Mouse (Mus musculus) liver, embryonic 13.5 days (tissue): ENCODE results near the gene Lhx1. TPM values are rescaled to one million over a fixed set of nuclear protein-coding genes. Genes with fewer than 3 reads are reported as not detected.
A peak's percentile ranks its signal among the peaks of the same experiment; 100 is the strongest.

ENCODE experiments used
- ATAC-seq: fragments of 200-750 bp; cut with Nextera tagmentation; 2 replicates; pipeline ENCODE4 v1.8.0; 2017; ENCODE audit warnings: low read depth, mild to moderate bottlenecking, moderate number of reproducible peaks, moderate library complexity
- DNase-seq: peaks from one replicate; pipeline ENCODE4 v3.0.0; 2022
- H3K27ac ChIP-seq: fragments of 300-500 bp; sonication (generic); 2 replicates; pipeline ENCODE4 v1.5.1; 2015; ENCODE audit warnings: moderate library complexity, mild to moderate bottlenecking, inconsistent platforms
- H3K27me3 ChIP-seq: fragments of 300-500 bp; sonication (generic); 2 replicates; pipeline ENCODE4 v1.6.1; 2015; ENCODE audit warnings: mild to moderate bottlenecking, inconsistent platforms
- H3K36me3 ChIP-seq: fragments of 300-500 bp; sonication (generic); 2 replicates; pipeline ENCODE4 v1.6.1; 2015; ENCODE audit warnings: mild to moderate bottlenecking, inconsistent platforms
- H3K4me1 ChIP-seq: fragments of 300-500 bp; sonication (generic); replicated peaks from 2 replicates; pipeline ENCODE4 v1.6.1; 2015; ENCODE audit warnings: inconsistent platforms
- H3K4me2 ChIP-seq: fragments of 300-500 bp; sonication (generic); 2 replicates; pipeline ENCODE4 v1.6.1; 2015; ENCODE audit warnings: inconsistent platforms, mild to moderate bottlenecking, moderate library complexity
- H3K4me3 ChIP-seq: fragments of 300-500 bp; sonication (generic); replicated peaks from 2 replicates; pipeline ENCODE4 v1.5.1; 2015; ENCODE audit warnings: mild to moderate bottlenecking, inconsistent platforms
- H3K9ac ChIP-seq: fragments of 300-500 bp; sonication (generic); 2 replicates; pipeline ENCODE4 v1.6.1; 2015; ENCODE audit warnings: mild to moderate bottlenecking, inconsistent platforms
- H3K9me3 ChIP-seq: fragments of 300-500 bp; sonication (generic); replicated peaks from 2 replicates; pipeline ENCODE4 v1.6.1; 2016; ENCODE audit warnings: inconsistent platforms
- WGBS: fragments of 180-500 bp; shearing (Covaris S2); methylation state at CpG from one replicate; pipeline ENCODE4 v1.1.7; 2015; ENCODE audit not compliant: insufficient replicate concordance; 5-methylcytosine and 5-hydroxymethylcytosine counted together
- polyA plus RNA-seq: library from polyadenylated mRNA; unstranded; fragments of >200 nt; fragmentation: Nextera tagmentation; extraction: Ambion mirVana; gene quantifications from 2 replicates; pipeline ENCODE4 v1.2.1, GENCODE M21; 2015

Lhx1 gene
- polyA plus RNA-seq, 1 experiment from 2014 or later, result 0.05 TPM

DNA sequence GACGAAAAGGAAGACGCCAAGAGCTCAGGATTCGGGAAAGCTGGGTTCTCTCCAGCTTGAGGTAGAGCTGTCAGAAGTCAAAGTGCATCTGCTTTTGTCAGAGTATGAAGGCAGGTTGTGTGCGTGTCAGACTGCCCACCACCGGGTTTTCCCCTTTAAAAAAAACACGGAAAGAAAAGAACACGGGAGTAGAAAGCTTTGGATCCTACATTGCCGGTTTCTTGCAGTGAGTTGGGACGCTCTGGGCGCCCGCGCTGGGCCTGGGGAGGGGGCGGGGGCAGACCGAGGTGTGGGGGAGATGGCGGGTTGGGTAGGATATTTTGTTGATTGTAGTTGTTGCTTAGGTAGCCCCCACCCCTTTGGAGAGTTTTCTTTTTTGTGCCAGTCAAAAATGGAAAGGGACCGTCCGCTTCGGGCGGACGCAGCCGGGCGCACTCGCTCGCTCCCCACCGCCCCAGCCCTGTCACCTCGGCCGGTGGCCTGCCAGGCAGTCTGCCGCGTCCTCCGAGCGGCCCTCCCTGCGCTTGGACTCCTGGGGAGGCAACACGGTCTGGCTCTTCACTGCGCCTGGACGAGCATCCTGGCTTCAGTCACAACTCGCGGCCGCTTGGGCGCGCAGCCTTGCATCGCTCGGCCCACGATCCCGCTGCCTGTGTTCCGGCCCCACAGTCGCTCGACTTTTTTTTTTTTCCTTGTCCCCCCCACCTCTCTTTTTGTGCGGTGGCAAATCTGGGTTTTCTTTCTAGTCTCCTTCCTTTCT, 644 bp downstream of the Lhx1 start:
- no peaks in the 10 kb centered on the region for H3K36me3 ChIP-seq

DNA sequence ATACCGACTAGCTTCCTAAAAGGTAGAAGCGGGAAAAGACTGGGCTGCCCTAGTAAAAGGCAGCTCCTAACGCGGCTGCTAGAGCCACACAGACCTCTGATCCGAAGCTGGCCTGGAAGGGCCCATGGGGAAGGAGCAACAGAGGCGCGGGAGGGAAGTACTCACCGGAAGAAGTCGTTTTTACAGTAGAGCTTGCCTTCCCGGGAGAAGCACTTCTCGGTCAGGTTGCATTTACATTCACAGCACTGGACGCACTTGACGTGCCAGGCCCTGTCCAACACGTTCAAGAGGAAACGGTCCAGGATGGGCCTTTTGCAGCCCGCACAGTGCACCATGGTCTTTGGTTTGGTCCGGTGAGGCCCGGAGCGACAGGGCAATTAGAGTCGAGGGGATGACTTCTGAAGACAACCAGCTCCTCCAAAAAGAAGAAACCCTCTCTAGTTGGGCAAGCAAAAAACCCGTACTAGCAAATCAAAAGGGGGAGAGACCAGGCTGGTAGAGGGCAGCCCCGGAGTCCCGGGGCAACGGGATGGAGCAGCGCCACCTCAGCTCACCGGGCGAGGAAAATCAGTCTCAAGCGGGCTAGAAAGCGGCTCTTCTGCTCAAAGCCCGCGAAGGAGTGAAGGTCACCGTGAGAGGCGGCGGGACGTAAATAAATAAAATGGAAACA, 1.4 kb downstream of the Lhx1 start:
- Histone ChIP-seq H3K27ac (no peak overlapping the region), H3K4me1 (peaks cover 23% of the 10 kb centered on the region), H3K9me3 (no peaks in the 10 kb centered on the region), H3K4me2 (peak overlapping the region; percentile 64; the same call in 1 of the 2 replicates), H3K36me3 (no peaks in the 10 kb centered on the region), H3K4me3 (peak overlapping the region; percentile 48; the same call in 1 of the 2 replicates), H3K27me3 (peaks cover 100% of the 10 kb centered on the region), H3K9ac (no peak overlapping the region)
- DNase-seq, result no peak
- ATAC-seq, result no peak
- WGBS, result 2% methylated on average over 35 of the region's 35 CpGs

More for the DNA sequence above, 644 bp downstream of the Lhx1 start:
- no peak overlapping the region for H3K27ac ChIP-seq
- no peaks in the 10 kb centered on the region for H3K9me3 ChIP-seq
- H3K4me2 ChIP-seq, result peak overlapping the region; percentile 64
- peak overlapping the region; percentile 48 for H3K4me3 ChIP-seq
- peaks cover 23% of the 10 kb centered on the region for H3K4me1 ChIP-seq
- WGBS, result 2% methylated on average over 48 of the region's 48 CpGs
- H3K9ac ChIP-seq, result no peak overlapping the region
- ATAC-seq (no peak), DNase-seq (no peak)
- H3K27me3 ChIP-seq, result peaks cover 100% of the 10 kb centered on the region

DNA sequence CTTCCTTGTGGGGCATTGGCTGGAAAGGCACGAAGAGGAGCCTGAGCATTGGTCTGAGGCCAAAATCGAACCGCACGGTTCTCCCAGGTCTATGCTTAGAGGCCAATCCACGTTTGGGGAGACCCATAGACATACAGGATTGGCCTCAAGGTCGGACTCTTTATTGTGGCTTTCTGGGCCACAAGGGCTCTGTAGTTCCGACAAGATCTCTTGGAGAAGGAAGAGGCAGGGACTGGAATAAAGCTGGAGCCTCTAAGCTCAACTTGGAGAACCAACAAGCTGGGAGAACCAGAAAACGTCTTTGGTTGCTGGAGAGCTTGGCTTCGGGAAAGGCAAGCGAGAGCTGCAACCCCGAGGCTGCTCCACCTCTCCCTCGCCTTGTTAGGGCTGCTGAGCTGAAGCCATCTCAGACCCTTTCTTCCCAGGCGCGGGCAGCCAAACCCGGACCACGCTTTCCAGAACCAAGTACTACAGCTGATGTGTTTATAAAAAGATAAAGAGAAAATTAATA, 2.0 kb downstream of the Lhx1 start:
- no peak for DNase-seq
- Histone ChIP-seq H3K9me3 (no peaks in the 10 kb centered on the region), H3K4me3 (no peak overlapping the region), H3K27me3 (peaks cover 100% of the 10 kb centered on the region), H3K4me2 (no peak overlapping the region), H3K9ac (no peak overlapping the region), H3K27ac (no peak overlapping the region), H3K36me3 (no peaks in the 10 kb centered on the region), H3K4me1 (peaks cover 23% of the 10 kb centered on the region)
- ATAC-seq, result no peak
- WGBS, result 2% methylated on average over 16 of the region's 16 CpGs

DNA sequence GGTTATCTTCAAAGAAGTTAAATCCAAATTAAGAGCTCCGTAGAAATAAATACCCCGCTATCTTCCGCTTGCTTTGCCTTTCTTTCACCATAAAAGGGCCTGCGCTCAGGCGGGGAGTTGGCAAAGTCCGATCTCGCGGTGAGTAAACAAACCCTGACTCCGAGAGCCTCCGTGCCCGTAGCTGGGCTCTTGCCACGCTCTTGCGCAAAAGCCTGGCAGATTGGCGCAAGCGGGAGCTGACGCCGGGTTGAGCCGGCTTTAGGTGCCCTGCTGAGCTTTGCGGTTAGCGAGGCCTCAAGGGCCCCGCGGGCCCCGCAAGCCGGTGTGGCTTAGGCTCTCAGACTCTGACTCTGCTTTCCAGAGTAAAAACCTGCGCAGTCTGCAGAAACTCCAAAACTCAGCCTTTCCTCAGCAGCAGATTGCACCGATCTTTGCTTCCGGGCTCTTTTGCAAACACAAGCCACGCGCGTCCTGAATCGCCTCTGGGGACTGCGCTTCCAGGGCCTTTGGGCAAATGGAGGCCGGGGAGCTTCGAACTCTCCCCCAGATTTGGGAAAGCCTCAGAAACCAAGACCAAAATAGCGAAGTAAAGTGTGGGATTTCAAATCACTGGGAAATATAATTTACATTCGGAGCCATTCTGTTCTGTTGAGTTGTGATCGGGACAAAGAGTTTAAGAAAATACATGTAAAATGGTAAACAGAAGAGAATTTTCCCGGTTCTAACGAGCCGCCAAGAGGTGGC, 2.6 kb downstream of the Lhx1 start:
- no peaks in the 10 kb centered on the region for H3K36me3 ChIP-seq
- no peaks in the 10 kb centered on the region for H3K9me3 ChIP-seq
- DNase-seq (no peak), ATAC-seq (no peak)
- H3K27me3 ChIP-seq, result peaks cover 97% of the 10 kb centered on the region
- peak overlapping the region; percentile 49 for H3K4me2 ChIP-seq
- no peak overlapping the region for H3K9ac ChIP-seq
- peaks cover 23% of the 10 kb centered on the region for H3K4me1 ChIP-seq
- H3K4me3 ChIP-seq, result peak overlapping the region; percentile 26
- WGBS, result 2% methylated on average over 40 of the region's 40 CpGs
- H3K27ac ChIP-seq, result no peak overlapping the region

DNA sequence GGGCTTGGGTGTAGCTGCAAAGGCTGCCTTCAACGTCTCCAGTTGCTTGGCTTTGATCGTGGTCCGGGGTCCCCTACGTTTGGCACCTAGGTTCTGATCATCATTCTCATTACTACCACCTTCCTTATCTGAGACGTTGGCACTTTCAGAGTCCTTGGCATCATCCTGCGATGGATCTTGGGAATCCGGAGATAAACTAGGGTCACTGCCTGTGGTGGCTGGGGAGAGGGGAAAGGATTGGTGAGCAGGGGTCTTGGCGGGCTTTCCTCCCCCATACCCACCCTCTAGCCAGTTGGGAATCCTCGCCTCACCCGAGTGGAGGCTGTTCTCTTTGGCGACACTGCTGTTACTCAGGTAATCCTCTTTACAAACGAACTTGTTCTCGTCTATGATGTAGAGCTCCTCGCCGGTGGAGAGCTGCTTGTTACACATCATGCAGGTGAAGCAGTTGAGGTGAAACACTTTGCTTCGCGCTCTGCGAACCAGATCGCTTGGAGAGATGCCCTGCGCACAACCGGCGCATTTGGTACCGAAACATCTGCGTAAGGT, 3.5 kb downstream of the Lhx1 start:
- Histone ChIP-seq H3K9ac (no peak overlapping the region), H3K4me2 (peak overlapping the region; percentile 49; the same call in 1 of the 2 replicates), H3K27ac (no peak overlapping the region), H3K27me3 (peaks cover 97% of the 10 kb centered on the region), H3K36me3 (no peaks in the 10 kb centered on the region), H3K4me1 (peaks cover 23% of the 10 kb centered on the region), H3K9me3 (no peaks in the 10 kb centered on the region), H3K4me3 (no peak overlapping the region)
- DNase-seq, result no peak
- 17% methylated on average over 24 of the region's 24 CpGs for WGBS
- no peak for ATAC-seq

DNA sequence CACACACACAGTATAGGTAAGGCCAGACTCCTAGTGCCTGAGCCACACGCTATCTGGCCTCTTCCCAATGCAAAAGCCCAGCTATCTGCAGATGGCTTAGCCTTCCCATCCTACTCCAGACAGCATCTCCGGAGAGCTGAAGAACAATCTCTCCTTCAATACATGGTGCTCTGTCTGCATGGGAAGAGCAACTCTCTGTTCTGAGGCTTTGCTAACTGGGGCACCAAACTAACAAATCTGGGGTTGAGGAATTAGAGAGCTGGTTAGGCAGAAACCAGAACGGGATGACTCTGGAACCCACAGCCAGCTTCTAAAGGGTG, 4.3 kb downstream of the Lhx1 start:
- Histone ChIP-seq H3K4me2 (no peak overlapping the region), H3K9me3 (no peaks in the 10 kb centered on the region), H3K4me1 (peaks cover 20% of the 10 kb centered on the region), H3K9ac (no peak overlapping the region), H3K4me3 (no peak overlapping the region), H3K36me3 (no peaks in the 10 kb centered on the region), H3K27me3 (peaks cover 97% of the 10 kb centered on the region), H3K27ac (no peak overlapping the region)
- WGBS, result 35% methylated on average over 3 of the region's 3 CpGs
- DNase-seq (no peak), ATAC-seq (no peak)

DNA sequence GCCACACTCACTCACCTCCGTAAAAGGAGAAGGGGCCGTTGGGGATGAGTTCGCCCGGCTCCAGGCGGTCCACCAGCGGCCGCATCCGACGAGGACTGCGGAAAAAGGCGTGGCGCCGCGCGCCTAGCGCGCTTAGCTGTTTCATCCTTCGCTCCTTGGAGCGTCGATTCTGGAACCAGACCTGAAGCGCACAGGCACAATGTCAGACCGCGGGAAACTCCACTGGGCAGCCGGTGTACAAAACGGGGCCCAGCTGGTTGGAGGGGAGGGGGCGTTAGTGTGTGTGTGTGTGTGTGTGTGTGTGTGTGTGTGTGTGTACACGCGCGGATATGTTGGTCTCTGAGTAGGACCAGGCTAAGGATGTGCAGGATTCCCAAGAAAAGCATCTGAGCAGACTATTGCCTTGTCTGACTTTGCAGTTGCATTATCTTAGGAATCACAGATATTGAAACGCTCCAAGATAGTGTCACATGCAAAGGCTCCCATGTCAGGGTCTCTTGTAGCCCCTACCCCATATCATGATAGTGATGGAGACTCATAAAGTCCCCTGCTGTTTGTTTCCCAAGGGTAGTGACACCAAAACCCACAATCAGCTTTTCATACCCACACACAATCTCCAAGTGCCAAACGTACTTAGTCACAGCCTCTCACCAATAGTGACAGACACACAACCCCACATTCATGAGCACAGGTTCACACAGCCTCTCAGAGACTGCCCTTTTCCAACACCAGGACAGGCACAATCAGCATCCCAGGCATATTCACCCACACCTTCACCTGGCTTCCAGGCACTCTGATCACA, 4.9 kb downstream of the Lhx1 start:
- Histone ChIP-seq H3K36me3 (no peaks in the 10 kb centered on the region), H3K9ac (no peak overlapping the region), H3K27ac (no peak overlapping the region), H3K27me3 (peaks cover 97% of the 10 kb centered on the region), H3K9me3 (no peaks in the 10 kb centered on the region), H3K4me2 (no peak overlapping the region), H3K4me3 (no peak overlapping the region), H3K4me1 (peaks cover 15% of the 10 kb centered on the region)
- no peak for ATAC-seq
- WGBS, result 11% methylated on average over 31 of the region's 31 CpGs
- DNase-seq, result no peak

DNA sequence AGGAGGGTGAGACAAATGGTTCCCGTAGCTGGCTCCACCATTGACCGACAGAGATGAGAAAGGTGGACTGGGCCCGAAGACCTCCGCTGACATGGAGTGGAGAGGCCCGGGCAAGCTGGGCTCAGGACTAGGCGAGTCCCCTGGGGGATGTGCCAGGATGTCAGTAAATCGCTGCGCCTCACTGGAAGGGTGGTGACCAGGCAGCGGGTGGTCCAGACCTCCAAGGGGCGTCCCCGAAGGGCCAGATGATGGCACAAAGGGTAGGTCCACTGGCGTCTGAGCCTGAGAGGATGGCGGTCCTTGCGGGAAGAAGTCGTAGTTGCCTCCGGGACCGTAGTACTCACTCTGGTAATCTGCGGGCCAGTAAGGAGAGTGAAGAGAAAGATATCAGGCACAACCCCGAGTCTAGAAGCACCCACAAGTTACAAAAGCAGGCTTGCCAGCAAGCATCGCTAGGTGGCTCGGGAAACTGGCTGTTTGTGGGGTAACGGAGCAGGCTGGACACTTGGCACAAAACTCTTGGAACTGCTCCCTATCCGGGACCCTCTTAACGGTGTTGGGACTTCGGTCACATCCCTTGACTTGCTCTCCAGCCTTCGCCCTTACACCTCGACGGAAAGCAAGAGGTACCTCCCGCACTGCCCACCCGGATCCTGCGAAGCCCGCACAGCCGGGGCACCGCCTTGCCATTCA, 5.6 kb downstream of the Lhx1 start:
- H3K27ac ChIP-seq, result no peak overlapping the region
- WGBS, result 28% methylated on average over 34 of the region's 34 CpGs

DNA sequence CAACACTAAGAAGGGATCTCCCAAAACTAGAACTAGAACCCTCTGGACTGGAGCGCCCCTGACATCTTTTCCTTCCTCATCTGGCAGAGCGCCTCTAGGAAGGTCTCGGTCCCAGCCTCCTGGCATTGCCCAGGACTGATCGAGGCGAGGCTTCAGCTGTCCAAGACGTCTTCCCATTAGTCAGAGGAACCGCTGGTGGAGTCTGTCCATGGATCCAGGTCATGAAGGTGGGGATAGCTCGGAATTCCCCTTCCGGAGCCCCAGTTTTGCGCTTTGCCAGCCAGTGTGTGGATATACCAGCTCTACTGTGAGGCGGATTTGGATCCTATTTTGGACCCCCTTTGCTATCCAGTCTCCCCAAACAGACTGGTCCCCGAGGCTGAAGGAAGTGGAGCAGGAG, 6.3 kb downstream of the Lhx1 start:
- H3K4me3 ChIP-seq, result no peak overlapping the region
- ATAC-seq, result no peak
- H3K27ac ChIP-seq, result no peak overlapping the region
- no peak overlapping the region for H3K9ac ChIP-seq
- DNase-seq, result no peak
- 48% methylated on average over 12 of the region's 12 CpGs for WGBS
- H3K27me3 ChIP-seq, result peaks cover 97% of the 10 kb centered on the region
- H3K36me3 ChIP-seq, result no peaks in the 10 kb centered on the region
- no peak overlapping the region for H3K4me2 ChIP-seq
- peaks cover 3% of the 10 kb centered on the region for H3K4me1 ChIP-seq
- no peaks in the 10 kb centered on the region for H3K9me3 ChIP-seq

More for the DNA sequence above, 5.6 kb downstream of the Lhx1 start:
- H3K4me3 ChIP-seq, result no peak overlapping the region
- H3K4me2 ChIP-seq, result no peak overlapping the region
- H3K27me3 ChIP-seq, result peaks cover 97% of the 10 kb centered on the region
- H3K4me1 ChIP-seq, result peaks cover 8% of the 10 kb centered on the region
- no peaks in the 10 kb centered on the region for H3K36me3 ChIP-seq
- DNase-seq, result no peak
- H3K9me3 ChIP-seq, result no peaks in the 10 kb centered on the region
- no peak overlapping the region for H3K9ac ChIP-seq
- no peak for ATAC-seq

DNA sequence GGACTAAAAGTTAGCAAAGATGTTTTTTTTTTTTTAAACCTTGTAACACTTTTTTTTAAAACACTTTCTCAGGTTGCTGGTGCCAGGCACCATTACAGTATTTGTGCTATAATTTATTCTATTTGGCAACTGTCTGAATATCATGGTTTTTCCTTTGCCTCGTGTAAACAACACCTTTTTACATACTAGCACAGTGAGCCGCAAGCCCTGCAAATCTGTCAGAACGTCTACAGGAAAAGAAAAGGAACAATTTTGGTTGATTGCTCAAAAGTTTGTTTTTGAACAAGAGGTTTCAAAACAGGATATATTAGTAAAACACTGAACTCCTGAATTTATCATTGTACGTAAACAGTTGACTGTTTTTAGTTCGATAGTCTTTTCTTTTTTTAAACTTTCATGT, 7.1 kb downstream of the Lhx1 start:
- ATAC-seq (no peak), DNase-seq (no peak)
- Histone ChIP-seq H3K36me3 (no peaks in the 10 kb centered on the region), H3K27me3 (peaks cover 91% of the 10 kb centered on the region), H3K9ac (no peak overlapping the region), H3K9me3 (no peaks in the 10 kb centered on the region), H3K27ac (no peak overlapping the region), H3K4me2 (no peak overlapping the region), H3K4me3 (no peak overlapping the region), H3K4me1 (peaks cover 6% of the 10 kb centered on the region)
- 58% methylated on average over 5 of the region's 5 CpGs for WGBS
